Mouse (Mus musculus) T-helper 17 cell (primary cell): ENCODE measurements around the gene Fbxo34.

Source experiments
- in situ Hi-C, 2 experiments: fragments of 300-600 bp; cut with MboI, MseI; formaldehyde crosslinking; loops; 1 replicate in 1 of 2; 2 replicates in 1 of 2; pipeline ENCODE4 v1.15.1; 2025; ENCODE audit warnings: high pct_unique_total_duplicates in 2 of 2

Fbxo34 gene

DNA sequence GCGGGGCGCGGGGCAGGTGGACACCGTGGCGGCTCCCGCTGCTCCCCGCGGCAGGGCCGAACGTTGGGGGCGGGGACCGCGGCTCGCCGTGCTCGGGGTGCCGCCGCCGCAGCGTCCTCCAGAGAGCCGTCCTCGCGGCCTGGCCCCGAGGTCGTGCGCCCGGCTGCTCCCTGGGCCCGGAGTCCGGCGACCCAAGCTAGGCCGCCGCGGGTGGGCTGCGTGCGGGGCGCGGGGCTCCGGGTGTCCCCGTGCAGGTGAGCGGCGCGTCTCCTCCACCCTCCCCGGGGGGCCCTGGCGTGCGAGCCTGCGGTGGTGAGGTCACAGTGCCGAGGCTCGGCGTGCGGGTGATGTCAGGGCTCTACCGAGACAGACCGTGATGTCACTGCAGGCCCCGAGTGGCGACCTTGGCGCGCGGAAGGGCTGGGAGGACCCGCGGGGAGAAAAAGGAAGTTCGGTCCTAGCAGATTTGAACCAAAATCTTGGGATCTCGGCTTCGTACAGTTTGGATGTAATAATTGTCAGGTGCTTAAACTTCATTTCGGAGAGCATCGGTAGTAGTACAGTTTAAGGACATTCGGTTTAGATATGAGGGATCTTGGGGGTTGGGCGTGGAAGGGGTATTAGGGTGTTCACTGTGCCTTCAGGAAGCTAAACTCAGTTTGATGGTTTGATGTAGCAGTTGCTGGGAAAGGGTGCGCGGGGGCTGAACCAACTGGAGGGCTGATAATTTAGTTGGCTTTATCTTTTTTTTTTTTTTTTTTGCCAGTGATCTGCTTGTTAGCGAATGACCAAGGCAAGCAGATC lies 22.7 kb downstream of the Fbxo34 start:
- in situ Hi-C loops: loop anchor here in 1 of 2 experiments (5.0 kb wide), 1 partner anchor 44 kb away; no protein-coding TSS in a partner anchor

DNA sequence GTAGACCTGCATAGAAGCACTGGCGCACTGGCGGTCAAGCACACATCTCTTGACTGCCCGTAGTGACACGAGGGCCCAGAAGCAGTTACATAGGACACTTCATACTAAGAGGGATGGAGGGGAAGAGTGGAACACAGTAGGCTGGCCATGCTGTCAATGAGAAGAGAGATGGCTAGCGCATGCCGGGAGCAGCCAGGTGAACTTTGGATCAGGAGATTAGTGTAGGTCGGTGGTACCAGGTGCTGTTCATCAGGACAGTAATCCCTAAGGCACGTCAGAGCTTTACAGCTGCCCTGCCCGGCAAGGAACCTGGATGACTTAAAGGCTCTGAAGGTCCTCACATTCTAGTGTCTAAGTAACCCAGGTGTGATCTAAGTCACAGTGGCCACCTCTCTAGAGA lies 23.7 kb downstream of the Fbxo34 start:
- in situ Hi-C loops: loop anchor here in 1 of 2 experiments (5.0 kb wide), 1 partner anchor 43 kb away; no protein-coding TSS in a partner anchor

DNA sequence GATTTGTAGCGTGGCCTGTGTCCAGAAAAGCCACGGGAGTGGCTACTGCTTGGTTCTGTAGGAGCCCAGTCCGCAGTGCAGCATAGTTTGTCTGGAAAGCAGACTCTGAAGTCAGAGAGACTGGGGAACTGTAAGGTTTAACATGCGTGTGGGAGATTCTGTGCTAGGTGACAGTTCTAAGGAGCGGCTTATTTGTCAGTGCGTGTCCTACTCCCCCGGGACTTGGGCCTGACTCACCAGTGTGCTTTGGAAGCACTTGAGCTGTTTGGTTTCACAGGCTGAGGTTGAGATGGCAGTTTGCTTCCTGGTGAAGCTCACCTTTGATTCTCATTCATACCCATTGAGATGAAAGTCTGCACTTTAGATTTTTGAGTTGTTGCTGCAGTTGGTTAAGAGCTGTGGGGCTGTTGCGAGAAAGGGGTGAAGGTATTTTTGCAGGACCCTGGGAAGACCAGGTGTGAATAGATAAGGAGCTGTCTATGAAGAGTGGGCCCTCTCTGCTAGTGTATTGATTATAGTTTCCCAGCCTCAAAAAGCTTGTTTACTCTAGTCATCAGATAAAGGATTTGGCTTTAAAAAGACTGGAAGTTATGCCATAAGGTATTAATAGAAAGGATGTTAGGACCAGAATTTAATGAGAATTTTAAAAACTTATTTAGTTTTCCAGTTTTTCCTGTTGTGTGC lies 24.5 kb downstream of the Fbxo34 start:
- in situ Hi-C loops: loop anchor here in 1 of 2 experiments (5.0 kb wide), 1 partner anchor 43 kb away; no protein-coding TSS in a partner anchor

DNA sequence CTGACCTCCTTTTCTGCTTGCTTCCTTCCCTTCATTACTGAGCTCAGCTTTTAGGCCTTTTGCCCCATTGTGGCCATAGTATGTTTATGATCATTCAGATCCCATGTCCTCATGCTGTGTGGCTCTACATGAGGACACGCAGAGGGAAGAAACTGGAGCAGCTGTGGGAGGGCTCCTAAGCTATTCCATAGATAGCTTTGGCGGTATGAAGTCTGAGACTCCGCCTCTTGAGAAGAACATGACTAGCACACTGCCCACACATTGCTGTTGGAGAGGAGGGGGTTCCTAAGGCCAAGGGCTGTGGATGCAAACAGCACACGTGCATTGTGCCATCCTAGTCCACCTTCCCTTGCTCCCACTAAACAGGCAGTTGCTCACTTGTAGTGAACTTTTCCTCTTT lies 26.0 kb downstream of the Fbxo34 start:
- in situ Hi-C loops: no loop called here

DNA sequence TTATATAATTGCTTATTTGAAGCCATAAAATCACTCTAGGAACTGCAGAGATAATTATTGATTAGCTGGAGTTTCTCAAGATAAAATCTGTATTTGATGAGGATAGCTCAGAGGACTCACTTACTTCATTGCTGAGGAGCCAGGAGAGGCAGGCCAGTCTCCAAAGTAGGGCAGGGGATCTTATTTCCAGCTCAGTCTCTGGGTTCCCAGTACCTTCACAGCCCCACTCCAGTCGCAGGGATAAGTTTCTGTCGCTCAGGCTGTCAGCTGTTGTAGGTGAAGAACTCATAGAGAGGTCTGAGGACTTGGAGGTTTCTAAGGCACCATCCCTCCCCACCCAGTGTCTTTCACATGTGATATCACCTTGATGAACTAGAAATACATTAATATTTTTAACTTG lies 27.5 kb downstream of the Fbxo34 start:
- in situ Hi-C loops: no loop called here

DNA sequence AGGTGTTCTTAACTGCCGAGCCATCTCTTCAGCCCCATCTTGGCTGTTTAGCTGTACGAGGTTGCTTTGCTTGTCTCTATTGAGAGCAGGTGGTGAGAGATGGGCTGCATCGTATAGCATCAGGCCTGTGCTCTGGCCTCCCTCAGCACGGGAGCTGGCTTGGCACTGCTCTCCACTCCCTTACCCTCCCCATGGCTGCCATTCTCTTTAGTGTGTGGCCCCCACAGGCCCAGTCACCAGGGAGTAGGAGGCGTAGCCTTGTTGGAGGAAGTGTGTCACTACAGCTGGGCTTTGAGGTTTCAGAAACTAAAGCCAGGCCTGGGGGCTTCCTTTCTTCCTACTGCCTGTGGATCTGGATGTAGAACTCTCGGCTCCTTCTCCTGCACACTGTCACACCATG lies 32.0 kb downstream of the Fbxo34 start:
- in situ Hi-C loops: no loop called here

DNA sequence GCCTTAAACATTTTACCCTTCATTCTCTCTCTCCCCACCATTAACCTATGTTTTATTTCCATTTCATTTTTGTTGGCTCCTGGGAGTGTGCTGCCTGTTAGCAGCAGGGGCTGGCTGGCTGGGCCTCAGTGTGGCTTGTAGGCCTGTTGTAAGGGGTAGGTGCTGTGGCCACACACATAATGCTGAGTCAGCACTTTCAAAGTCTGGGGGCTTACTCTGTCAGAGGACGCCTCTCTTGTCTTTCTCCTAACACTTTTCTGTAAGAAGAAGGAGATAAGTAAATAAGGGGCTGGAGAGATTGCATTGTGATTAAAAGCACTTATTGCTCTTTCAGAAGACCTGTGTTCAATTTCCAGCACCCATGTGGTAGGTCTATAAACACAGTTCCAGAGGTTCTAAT lies 32.9 kb downstream of the Fbxo34 start:
- in situ Hi-C loops: no loop called here

DNA sequence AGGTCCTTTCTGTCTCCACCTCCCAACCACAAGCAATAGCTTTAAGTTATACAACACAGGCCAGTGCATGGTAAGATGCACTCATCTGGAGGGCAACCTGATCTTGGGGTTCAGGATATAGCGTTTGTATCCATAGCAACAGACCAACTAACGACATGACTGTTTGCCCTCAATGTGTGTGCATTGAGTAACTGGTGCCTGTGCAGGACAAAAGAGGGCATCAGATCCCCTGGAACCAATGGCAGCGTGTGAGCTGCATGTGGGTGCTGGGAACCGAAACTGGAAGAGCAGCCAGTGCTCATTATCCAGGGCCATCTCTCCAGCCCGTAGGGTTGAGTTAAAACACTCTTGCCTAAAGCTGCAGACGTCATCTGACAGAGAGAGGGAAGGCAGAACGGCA lies 38.5 kb downstream of the Fbxo34 start:
- in situ Hi-C loops: no loop called here

DNA sequence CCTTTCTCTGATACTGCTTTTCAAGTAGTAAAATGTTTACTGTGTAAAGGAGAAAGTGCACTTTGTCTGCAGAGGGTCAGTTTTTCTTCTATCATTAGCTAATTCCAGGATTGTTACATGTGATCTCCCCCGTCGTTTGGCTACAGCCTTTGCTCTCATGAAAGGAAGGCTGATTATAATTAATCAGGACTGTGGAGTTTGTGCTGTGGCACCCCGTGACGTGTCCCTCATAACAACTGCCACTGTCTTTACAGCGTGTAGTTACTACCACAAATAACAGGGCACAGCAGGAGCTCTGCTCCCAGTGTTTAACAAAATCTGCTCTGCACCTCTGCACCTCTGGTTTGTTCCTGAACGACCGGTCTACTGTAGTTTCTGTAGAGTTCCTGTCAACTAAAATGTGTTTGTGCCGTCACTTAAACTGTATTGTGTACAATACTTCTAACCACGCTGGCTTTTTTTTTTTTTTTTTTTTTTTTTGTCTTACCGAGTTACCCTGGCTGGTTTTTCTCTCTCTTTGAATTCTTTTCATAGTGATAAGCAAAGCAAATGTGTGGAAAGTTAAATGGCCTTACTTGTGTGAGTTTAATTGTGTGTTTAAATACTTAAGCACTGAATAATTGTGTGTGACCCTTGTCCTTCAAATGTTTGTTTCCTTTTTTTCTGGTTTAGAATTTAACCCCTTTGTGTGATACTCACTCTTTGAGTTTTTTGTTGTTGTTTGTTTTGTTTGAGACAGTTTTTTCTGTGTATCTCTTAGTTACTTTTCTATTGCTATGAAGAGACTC lies 39.3 kb downstream of the Fbxo34 start:
- in situ Hi-C loops: no loop called here

DNA sequence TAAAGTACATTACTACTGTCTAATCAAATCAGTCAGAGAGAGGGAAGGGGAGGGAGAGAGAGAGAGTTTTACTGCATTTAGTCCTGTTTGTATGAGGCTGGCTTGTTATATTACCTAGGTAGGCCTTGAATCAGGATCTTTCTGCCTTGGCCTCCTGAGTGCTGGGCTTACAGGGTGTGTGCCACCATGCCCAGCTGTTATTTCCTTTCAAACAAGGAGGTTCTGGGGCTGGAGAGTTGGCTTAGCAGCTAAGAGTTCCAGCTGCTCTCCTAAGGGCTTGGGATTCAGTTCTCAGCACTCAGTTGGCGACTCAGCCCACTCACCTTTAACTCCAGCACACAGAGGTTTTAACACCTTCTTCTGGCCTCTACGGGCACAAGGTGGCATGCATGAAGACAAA lies 40.5 kb downstream of the Fbxo34 start:
- in situ Hi-C loops: no loop called here

DNA sequence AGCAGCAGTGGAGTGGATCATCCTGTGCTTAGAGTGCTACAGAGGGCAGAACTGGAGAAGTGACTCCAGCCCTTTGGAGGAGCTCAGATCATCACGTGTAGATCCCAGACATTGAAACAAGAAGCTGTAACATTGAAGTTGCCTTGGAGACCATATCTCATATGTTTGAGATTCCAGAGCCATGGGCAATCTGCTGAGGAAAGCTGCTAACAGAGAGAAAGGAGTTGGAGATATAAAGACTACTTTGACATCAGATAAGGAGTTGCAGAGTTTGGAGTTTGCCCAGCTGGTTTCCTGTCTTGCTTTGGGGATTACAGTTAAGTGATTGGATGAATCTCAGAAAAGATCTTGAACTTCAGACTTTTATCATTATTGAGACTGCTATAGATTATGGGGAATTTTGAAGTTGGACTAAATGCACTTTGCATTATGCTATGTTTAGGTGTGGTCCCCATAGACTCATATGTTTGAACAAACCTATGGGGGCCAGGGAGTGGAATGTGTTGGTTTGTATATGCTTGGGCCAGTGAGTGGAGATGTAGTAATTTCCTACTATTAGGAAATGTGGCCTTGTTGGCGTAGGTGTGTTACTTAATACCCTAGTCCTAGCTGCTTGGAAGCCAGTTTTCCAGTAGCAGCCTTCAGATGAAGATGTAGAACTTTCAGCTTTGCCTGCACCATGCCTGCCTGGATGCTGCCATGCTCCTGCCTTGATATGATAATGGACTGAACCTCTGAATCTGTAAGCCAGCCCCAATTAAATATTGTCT lies 43.6 kb downstream of the Fbxo34 start:
- in situ Hi-C loops: no loop called here

DNA sequence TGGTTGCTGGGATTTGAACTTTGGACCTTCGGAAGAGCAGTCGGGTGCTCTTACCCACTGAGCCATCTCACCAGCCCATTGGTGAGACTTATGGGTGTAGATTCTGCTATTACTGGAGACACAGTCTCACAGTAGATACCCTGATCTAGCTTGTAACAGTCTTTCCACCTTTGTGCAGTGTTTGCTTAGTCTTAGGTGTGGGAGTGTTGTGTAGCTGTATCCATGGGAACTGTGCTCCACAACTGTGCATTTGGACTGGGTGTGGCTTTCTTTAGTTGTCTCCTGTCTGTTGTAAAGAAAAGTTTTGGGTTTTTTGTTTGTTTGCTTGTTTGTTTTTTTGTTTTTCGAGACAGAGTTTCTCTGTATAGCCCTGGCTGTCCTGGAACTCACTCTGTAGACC lies 45.7 kb downstream of the Fbxo34 start:
- in situ Hi-C loops: no loop called here

DNA sequence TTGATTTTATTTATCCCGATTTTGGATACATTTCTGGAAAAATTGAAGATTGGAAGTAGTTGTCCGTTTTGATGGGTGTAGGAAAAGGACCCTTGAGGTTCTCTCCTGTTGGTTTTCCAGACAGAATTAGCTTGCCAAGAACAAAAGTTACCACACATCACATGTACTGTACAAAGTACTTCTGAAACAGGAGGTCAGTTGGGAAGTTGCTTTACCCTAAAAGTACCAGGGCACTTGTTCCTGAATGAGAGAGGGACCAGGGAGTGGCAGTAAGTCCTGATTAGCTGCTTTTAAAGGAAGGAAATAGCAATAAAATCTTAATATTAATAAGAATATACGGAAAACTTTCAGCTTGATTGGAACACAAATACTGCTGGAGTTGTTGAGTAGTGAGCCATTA lies 46.9 kb downstream of the Fbxo34 start:
- in situ Hi-C loops: no loop called here

DNA sequence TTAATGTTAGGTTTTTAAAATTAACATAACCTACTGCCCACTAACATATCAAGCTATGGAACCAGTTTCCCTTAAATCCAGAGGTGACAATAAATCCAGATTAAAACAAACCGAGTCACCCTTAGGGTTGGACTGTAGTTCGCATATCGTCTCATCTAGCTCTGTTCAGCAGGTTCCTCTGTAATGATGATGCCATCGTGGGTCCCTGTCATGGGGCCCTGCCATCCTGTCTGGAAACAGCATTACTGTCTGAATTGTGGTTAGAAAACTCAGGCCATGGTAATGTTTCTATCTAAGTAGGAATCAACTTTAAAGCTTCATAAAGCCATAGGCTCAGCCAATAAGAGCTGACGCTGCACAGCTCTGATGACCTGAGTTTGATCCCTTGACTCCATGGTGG lies 48.4 kb downstream of the Fbxo34 start:
- in situ Hi-C loops: no loop called here

DNA sequence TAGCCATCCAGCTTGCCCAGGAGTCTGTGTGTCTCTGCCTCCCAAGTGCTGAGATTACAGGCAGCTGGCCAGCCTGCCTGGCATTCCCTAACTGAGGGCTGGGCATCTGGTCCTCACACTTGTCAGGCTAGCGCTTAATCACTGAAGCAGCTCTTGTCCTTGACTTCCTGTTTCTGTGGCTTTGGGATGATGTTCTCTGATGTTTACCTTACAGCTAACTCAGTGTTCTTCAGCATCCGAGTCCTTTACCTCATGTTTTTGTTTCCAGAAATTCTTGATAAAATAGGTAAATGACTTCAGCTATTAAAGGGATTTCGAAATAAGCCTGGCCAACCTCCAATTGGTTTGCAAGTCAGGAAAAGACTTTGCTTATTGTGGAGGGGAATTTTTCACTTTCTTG lies 53.8 kb downstream of the Fbxo34 start:
- in situ Hi-C loops: no loop called here

DNA sequence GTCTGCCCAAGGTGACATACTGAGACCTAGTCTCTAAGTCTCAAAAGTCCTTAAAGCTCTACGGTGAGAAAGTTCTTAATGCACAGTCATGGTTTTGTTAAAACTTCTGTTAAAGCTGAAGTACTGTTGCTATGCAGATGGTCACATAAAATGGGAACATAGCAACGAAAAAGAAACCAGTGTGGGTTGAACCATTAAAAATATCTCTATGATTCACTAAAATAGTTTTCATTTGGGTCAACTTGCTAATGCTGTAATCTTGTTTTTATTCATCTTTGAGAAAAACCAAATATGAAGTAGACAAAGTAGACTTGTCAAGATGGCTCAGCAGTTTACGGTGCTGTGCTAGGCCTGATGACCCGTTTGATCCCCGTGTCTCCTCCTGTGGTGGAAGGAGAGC lies 56.5 kb downstream of the Fbxo34 start:
- in situ Hi-C loops: no loop called here

DNA sequence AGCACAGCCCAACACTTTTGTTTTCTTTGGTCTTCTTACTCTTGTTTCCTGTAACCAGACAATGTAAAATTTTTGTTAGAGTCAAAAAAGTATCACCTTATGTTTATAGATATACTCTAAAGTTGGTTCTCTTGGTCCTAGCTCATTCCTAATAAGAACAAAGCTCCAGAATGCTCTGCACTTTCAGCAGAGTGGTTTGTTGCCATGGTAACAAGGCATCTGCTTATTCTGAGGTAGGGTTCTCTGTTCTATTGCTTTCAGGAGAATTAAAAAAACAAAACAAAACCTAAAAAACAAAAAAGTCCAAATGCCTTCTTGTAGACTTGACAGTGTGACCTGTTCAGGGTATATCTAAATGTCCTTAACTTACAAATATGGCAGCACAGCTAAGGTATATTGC lies 57.8 kb downstream of the Fbxo34 start:
- in situ Hi-C loops: no loop called here

DNA sequence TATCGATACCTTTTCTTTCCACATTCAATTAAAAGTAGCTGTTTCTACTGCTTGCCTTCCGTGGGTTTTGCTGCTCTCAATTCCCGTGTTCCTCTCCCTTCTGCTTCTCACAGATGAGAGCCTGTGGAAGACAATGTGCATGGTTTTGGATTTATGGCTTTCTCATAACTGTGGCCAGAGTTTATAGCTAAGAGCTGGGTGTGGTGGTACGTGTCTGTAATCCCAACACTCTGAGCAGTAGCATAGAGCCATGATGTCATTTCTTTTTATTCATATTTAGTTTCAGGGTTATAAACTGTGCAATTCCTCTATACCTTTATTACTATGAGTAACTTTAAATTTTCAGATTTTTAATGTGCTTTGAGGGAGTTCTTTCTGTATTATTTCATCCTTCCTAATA lies 60.0 kb downstream of the Fbxo34 start:
- in situ Hi-C loops: no loop called here

DNA sequence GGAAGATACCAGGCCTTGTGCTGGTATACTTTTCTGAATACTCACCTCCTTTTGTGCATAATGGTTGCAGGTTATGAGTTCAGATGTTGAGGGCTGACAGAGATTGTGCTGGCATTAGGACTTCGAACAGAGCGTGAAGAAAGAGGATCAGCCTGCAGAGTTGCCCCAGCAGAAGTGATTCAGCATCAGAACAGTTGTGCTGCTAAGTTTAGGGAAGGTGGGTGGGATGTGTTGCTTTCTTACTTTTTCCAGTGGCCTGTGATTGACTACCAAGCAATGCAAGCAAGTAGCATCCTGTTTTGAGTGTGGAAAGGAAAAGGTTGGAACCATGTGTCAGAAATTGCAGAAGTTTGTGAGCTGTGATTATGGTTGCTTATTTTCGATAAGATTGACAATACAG lies 63.4 kb downstream of the Fbxo34 start:
- in situ Hi-C loops: no loop called here

DNA sequence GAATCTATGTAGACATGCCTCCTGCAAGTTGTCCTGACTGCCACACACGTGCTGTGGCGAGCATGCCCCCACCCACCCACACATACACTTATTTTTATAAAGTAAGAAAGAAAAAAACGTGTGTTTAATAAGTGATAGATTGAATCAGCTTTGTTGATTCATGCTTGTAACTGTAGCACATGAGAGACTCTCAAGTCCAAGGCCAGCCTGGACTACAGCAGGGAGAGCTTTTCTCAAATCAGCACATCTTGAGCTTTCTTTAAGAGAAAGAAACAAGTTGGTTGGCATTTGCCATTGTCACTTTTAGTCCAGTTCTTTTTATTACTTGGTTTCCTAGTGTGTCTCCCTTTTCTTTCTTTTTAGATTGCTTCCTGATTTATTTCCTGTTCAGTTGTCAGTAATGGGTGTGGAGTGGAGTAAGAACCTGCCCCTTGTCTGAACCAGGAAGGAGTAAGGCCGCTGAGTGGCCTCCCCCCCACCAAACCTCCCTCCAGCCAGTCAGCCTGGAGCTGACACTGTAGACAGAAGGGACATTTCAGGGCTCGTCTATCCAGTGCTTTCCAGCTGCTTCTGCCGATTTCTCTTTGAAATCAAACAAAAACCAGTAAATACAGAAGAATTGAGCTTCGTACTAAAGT lies 64.7 kb downstream of the Fbxo34 start:
- in situ Hi-C loops: loop anchor here in 1 of 2 experiments (5.0 kb wide), 1 partner anchor 43 kb away; no protein-coding TSS in a partner anchor

DNA sequence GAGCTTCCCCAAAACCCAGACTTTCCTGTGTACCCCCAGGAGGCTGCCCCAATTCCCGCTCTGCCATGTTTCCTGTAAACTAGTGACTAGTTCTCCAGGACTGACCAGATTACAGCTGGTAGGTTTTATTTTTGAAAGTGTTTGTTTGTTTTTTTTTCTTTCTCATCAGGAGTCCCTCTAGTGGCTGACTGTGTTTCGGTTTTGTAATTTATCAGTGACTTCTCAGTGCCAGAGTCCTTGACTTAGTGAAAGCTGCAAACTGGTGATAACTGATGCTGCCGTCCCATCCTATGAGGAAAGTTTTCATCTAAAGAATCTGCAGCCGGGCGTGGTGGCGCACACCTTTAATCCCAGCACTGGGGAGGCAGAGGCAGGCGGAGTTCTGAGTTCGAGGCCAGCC lies 65.4 kb downstream of the Fbxo34 start:
- in situ Hi-C loops: loop anchor here in 1 of 2 experiments (5.0 kb wide), 1 partner anchor 43 kb away; no protein-coding TSS in a partner anchor
